Mouse (Mus musculus): ENCODE results near the gene Gjb2.
"Not testable (repeated sequence)": the region's sequence is repeated elsewhere in the genome, so short reads cannot be mapped to it uniquely, and the experiment has no call there.

Gene Gjb2

DNA sequence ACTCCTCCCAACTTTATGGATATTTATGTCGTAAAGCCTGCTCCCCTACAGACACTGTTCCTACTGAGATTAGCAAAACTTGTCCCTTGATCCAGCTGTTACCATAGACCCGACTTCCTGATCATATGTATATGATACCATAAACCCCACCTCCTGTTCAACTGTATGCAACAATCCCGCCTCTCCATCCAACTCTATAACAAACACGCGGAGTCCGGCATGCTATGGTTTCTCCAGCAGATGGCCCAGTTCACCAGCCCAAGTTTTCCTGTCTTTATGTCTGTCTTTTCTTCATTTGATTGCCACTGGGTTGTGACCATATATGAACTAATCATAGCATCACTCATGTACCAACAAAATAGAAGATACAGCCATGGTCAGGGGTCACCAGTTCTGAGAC lies 29.0 kb downstream of the Gjb2 start:
- in situ Hi-C loops (cut with MboI, MseI): no loop called here

DNA sequence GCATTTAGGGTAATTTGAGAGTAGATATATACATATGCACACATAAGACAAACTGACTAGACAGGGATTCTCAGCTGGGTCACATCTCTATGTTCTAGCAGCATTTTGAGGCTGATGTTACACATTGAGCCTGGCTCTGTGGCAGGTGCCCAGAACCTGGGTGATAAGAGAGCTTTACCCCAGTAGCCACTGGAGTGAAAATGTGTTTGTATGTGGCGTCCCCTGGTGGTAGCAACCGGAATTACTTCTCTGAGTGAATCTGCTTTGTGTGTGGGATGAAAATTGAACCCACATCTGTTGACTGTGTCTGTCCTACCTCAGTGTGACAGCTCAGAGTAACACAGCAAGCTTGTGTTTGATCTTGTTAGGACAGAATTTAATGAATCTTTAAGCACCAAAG lies 34.6 kb downstream of the Gjb2 start:
- in situ Hi-C loops (cut with MboI, MseI): not testable (repeated sequence)

DNA sequence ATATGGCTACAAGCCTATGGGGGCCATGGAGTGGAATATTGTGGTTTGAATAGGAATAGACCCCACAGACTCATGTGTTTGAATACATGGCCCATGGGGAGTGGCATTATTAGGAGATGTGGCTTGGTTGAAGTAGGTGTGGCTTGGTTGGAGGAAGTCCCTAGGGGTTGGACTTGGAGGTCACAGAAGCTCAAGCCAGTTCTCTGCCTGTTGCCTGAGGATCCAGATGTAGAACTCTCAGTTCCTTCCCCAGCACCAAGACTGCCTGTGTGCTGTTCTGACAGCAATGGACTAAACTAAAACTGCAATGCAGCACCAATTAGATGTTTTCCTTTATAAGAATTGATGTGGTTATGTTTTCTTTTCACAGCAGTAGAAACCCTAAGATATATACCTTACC lies 38.4 kb downstream of the Gjb2 start:
- in situ Hi-C loops (cut with MboI, MseI): no loop called here

DNA sequence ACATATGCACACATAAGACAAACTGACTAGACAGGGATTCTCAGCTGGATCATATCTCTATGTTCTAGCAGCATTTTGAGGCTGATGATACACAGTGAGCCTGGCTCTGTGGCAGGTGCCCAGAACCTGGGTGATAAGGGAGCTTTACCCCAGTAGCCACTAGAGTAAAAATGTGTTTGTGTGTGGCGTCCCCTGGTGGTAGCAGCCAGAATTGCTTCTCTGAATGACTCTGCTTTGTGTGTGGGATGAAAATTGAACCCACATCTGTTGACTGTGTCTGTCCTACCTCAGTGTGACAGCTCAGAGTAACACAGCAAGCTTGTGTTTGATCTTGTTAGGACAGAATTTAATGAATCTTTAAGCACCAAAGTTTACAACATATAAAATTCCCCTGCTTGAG lies 44.5 kb downstream of the Gjb2 start:
- in situ Hi-C loops (cut with MboI, MseI): loop anchor here (5.0 kb wide), 1 partner anchor 78 kb away; no protein-coding TSS in a partner anchor

DNA sequence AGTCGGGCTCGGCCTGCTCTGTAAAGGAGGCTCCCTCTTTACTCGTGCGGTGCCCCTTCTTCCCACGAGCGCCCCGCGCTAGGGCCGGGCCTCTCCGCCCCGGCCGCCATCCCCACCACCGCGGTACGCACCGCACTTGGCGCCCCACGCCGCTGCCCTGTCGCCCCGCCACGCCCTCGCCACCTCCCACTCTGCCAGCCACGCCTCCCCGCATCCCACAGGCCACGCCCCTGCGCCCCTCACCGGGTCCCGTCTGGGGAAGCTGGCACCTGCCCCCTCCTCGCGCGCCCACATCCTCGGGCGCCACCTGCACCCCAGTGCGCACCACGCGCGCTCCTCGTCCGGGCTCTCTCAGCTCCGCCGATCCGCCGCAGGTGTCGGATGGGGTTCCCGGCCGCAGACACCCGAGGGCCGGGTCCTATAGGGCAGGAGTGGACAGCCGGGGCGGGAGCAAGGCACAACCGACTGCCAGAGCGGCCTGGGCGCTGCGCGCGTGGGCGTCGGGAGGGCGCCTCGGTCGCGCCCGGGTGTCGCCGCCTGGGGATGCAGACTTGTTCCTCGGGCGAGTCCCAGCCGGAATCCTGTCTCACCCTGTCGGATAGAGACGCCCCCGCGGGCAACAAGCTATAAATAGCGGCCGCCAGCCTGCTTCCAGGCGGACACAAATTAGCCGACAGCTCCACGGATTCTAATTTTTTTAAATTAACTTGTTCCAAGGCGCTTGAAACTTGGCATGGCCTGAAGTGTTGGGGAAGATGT lies 46.8 kb downstream of the Gjb2 start, which contains the start of gene Gja3:
TSS of gene Gja3 (minus strand) at position 538 of the 759 bp plus-strand sequence.
- in situ Hi-C loops (cut with MboI, MseI): no loop called here

DNA sequence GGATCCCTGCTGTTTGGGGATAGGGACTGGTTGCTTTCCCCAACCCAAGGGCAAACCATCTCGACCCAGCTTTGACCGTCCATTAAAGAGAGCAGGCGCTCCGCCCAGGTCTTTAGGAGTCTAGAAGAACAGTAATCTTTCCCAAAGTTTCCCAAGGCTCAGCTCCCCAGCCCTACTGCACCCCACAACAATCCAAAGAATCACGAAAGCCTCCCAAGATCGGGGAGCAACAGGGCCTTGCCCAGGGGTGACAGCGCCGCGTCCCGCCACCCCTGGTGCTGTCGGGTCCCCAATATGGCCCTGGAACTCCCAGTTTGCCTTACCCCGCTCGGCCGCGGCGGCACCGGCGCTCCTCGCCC lies 47.3 kb downstream of the Gjb2 start:
- in situ Hi-C loops (cut with MboI, MseI): no loop called here

DNA sequence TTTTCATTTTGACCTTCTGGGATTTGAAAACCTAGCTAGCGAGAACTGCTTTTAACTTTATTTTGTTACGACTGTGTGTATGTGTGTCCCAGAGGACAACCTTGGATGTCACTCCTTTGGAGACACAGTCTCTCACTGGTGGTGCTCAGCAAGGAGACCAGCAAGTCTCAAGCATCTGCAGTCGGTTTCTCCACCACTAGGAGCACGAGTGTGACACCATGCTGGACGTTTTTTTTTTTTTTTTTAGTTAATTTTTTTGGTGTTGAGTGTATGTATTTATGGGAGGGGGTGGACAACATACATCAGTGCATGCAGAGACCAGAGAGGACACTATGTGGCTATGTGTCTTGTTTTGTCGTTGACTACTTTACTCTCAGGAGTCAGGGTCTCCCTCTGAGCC lies 51.8 kb downstream of the Gjb2 start:
- in situ Hi-C loops (cut with MboI, MseI): no loop called here

Data from regulatory T cell (primary cell).